Mouse (Mus musculus) midbrain, embryonic 10.5 days (tissue): ENCODE measurements at regions not wholly inside any gene's neighbourhood (a gene's known extent, or its start where the extent isn't known, plus 50 kb on each side); places are given as distances from the start of the nearest gene placed in this dataset.

ENCODE experiments used
- DNase-seq: peaks from one replicate; pipeline ENCODE4 v3.0.0-alpha.2; 2017; ENCODE audit warnings: low spot score
- H3K27ac ChIP-seq: fragments of 300-500 bp; sonication (generic); replicated peaks from 2 replicates; pipeline ENCODE4 v1.5.1; 2016; ENCODE audit warnings: mild to moderate bottlenecking
- H3K27me3 ChIP-seq: fragments of 300-500 bp; sonication (generic); 2 replicates; pipeline ENCODE4 v1.6.1; 2016; ENCODE audit warnings: low read depth, mild to moderate bottlenecking; ENCODE audit not compliant: poor library complexity, severe bottlenecking
- H3K36me3 ChIP-seq: fragments of 300-500 bp; sonication (generic); 2 replicates; pipeline ENCODE4 v1.6.1; 2016; ENCODE audit warnings: mild to moderate bottlenecking, moderate library complexity
- H3K4me1 ChIP-seq: fragments of 300-500 bp; sonication (generic); 2 replicates; pipeline ENCODE4 v1.6.1; 2016
- H3K4me3 ChIP-seq: fragments of 300-500 bp; sonication (generic); 2 replicates; pipeline ENCODE4 v1.5.1; 2016; ENCODE audit warnings: mild to moderate bottlenecking, moderate library complexity
- H3K9me3 ChIP-seq: fragments of 300-500 bp; sonication (generic); replicated peaks from 2 replicates; pipeline ENCODE4 v1.6.1; 2016; ENCODE audit warnings: mild to moderate bottlenecking
- WGBS: fragments of 180-500 bp; shearing (Covaris S2); methylation state at CpG from one replicate; pipeline ENCODE4 v1.1.7; 2016; 5-methylcytosine and 5-hydroxymethylcytosine counted together

DNA sequence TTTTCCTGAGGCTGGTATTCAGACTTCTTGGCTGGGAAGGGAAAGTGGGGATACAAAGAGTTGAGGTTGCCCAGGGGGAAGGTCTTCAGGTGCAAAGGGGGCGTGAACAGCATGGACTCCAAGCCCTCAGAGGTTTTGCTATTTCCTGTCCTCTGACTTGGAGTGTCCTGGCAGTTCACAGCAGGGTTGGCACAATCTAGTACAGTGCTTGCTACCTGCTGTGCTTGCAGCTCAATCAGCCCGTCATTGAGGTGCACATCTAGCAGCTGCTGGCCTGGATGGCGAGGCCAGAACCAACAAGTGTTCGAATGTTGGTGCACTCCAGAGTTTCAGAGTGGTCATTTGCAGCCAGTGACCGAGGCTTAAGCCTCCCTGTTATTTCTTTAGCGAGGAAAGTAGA, 273.7 kb upstream of the 4931429L15Rik start:
- Histone ChIP-seq H3K27ac (no peak overlapping the region), H3K9me3 (no peaks in the 10 kb centered on the region), H3K27me3 (no peaks in the 10 kb centered on the region), H3K4me3 (no peak overlapping the region), H3K36me3 (no peaks in the 10 kb centered on the region), H3K4me1 (no peaks in the 10 kb centered on the region)
- WGBS: 87% methylated on average over 6 of the region's 6 CpGs
- no peak for DNase-seq

DNA sequence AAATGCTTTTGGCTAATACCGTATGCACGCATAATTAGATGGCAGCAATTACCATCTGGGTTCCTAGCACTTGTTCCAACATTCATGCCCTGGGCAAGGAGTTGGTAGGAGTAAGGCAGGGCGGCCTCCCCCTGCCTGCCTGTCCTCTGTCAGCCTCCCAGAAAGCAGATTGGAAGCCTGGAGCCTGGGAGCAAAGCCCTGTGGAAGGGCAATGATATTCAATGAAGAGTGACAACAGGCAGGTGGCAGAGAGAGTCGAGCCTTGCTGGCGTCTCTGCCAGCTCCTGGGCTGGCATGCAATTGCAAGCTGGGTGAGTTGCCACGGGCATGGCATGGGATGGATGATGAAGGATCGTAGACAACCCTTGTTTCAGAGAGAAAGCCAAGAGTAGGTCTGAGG, 273.1 kb upstream of the 4931429L15Rik start:
- H3K36me3 ChIP-seq: no peaks in the 10 kb centered on the region
- no peaks in the 10 kb centered on the region for H3K4me1 ChIP-seq
- H3K9me3 ChIP-seq: no peaks in the 10 kb centered on the region
- no peaks in the 10 kb centered on the region for H3K27me3 ChIP-seq
- H3K4me3 ChIP-seq: no peak overlapping the region
- WGBS: 91% methylated on average over 7 of the region's 7 CpGs
- DNase-seq: no peak
- no peak overlapping the region for H3K27ac ChIP-seq

DNA sequence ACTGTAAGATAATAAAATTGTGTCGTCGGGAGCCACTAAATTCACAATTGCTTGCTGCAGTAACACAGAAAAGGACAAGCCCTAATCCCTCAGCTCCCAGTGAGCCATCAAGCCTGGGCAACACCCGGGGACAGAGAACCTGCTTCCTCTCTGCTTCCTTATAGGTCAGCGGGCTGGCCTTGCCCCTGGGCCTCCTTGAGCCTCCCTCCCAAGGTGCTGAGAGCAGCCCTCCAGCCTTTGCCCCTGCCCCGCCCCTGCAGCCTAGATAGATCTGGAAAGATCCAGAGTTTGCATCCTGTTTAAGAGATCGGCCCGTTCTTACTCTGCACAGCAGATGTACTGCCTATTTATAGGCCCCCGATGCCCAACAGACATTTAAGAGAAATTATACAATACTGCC, 267.0 kb upstream of the 4931429L15Rik start:
- no peak for DNase-seq
- Histone ChIP-seq H3K27me3 (no peaks in the 10 kb centered on the region), H3K4me3 (no peak overlapping the region), H3K4me1 (peaks cover 11% of the 10 kb centered on the region), H3K36me3 (no peaks in the 10 kb centered on the region), H3K9me3 (no peaks in the 10 kb centered on the region), H3K27ac (no peak overlapping the region)
- WGBS: 82% methylated on average over 8 of the region's 8 CpGs

DNA sequence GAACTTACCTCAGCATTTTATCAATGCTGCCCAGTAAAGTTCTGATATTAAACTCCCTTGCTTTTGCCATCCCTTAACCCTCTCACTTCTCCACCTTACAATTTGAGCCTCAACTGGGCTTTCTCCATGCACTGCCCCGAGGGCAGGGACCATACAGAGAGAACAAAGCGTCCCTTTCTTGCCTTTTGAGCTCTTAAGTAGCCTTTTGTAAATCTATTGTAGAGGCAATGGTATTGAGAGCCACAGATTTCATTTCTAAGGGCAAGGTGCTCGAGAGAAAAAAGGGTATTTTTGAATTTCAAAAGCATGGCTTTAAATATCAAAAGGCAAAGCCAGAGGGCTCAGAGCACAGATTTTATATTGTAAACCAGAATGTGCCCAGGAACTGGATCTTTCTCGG, 262.1 kb upstream of the 4931429L15Rik start:
- H3K9me3 ChIP-seq: peaks cover 20% of the 10 kb centered on the region
- peak overlapping the region; percentile 39; the same call in 1 of the 2 replicates for H3K27ac ChIP-seq
- WGBS: 10% methylated on average over 4 of the region's 4 CpGs

DNA sequence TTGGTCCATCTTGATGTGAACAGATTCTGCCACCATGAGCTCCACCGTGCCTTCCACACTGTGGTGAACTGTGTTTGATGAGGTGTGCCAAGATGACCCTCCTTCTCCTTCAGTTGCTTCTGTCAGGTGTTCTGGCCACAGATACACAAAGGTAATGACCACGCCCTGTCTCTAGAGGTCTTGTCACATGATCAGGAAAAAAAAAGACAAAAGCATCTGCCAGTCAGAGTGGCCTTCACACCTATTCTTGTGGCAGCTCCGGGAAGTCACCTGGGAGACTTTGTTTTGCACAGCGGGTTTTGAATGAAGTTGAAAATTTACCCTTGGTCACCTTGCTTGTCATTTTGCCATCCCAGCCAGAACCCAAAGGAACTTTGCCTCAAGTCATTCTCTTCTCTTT, 242.5 kb upstream of the 4931429L15Rik start:
- H3K36me3 ChIP-seq: no peaks in the 10 kb centered on the region
- H3K27me3 ChIP-seq: peaks cover 35% of the 10 kb centered on the region
- H3K27ac ChIP-seq: no peak overlapping the region
- no peak overlapping the region for H3K4me3 ChIP-seq
- no peaks in the 10 kb centered on the region for H3K9me3 ChIP-seq
- DNase-seq: no peak
- H3K4me1 ChIP-seq: peaks cover 4% of the 10 kb centered on the region; the same call in 1 of the 2 replicates
- 86% methylated on average over 4 of the region's 4 CpGs for WGBS

More for the DNA sequence above, 262.1 kb upstream of the 4931429L15Rik start:
- no peaks in the 10 kb centered on the region for H3K27me3 ChIP-seq
- DNase-seq: no peak
- H3K36me3 ChIP-seq: no peaks in the 10 kb centered on the region
- no peak overlapping the region for H3K4me3 ChIP-seq
- peaks cover 15% of the 10 kb centered on the region for H3K4me1 ChIP-seq

DNA sequence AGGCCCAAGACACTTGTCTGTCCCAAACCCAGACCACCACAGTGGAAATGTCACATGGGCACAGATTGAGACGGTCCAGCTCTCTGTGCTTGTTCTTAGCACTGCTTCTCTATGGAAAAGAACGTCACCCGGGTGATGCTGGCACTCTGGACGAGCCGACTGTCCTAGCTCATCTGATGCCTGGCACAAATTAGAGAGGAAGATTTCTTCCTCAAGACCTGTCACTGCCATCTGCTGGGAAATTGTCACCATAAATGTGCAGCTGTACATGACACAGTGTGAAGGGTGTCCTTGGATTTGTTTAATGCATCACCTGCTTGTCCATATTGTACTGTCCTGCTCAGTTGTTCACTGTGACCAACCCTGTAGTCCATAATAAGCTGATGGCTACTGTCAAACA, 238.7 kb upstream of the 4931429L15Rik start:
- peaks cover 23% of the 10 kb centered on the region for H3K4me1 ChIP-seq
- H3K27me3 ChIP-seq: peaks cover 72% of the 10 kb centered on the region
- peaks cover 11% of the 10 kb centered on the region for H3K9me3 ChIP-seq
- H3K27ac ChIP-seq: no peak overlapping the region
- H3K36me3 ChIP-seq: no peaks in the 10 kb centered on the region
- no peak for DNase-seq
- no peak overlapping the region for H3K4me3 ChIP-seq
- WGBS: 85% methylated on average over 5 of the region's 5 CpGs

DNA sequence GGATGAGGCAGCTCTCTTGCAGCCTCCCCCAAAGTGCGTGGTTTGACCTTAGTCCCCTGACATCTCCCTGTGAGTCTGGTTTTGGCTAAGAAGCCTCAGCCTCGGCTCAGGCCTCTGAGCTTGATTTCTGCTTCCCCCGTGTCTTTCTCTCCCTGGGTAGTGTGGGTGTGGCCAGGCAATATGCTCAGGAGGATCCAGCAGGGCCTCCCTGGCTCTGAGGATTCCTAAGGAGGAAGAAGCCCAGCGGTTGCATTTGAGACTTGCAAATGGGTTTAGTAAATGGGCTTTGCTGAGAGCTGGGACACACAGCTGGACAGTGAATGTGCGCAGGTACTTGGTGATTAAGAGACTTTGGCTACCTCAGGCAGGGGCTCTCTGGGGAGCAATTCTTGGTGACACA, 238.0 kb upstream of the 4931429L15Rik start:
- Histone ChIP-seq H3K4me1 (peaks cover 23% of the 10 kb centered on the region), H3K9me3 (peaks cover 11% of the 10 kb centered on the region), H3K27ac (no peak overlapping the region), H3K4me3 (no peak overlapping the region), H3K27me3 (peaks cover 79% of the 10 kb centered on the region), H3K36me3 (no peaks in the 10 kb centered on the region)
- no peak for DNase-seq
- WGBS: 34% methylated on average over 5 of the region's 5 CpGs

DNA sequence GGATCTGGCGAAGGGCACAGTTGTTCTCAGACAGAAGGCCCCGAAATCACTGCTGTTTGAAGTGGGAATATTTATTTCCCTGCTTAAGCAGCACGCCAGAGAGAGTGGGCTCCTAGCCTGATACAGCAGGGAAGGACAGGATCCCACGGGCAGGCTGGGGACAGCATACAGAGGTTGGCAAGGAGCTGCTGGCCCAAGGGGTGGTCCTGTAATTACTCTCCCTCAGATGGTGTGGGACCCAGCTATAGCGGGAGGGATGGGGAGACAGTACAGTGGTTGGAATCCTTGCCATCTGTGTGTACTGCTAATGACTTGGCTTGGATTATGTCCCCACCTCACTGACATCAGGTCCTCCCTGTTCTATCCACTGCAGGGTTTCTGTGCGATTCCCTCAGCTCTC, 235.4 kb upstream of the 4931429L15Rik start:
- Histone ChIP-seq H3K27ac (peak overlapping the region; percentile 75), H3K4me1 (peaks cover 27% of the 10 kb centered on the region), H3K4me3 (no peak overlapping the region), H3K9me3 (peaks cover 11% of the 10 kb centered on the region), H3K36me3 (no peaks in the 10 kb centered on the region), H3K27me3 (peaks cover 98% of the 10 kb centered on the region)
- WGBS: 21% methylated on average over 6 of the region's 6 CpGs
- DNase-seq: peak; percentile 30

DNA sequence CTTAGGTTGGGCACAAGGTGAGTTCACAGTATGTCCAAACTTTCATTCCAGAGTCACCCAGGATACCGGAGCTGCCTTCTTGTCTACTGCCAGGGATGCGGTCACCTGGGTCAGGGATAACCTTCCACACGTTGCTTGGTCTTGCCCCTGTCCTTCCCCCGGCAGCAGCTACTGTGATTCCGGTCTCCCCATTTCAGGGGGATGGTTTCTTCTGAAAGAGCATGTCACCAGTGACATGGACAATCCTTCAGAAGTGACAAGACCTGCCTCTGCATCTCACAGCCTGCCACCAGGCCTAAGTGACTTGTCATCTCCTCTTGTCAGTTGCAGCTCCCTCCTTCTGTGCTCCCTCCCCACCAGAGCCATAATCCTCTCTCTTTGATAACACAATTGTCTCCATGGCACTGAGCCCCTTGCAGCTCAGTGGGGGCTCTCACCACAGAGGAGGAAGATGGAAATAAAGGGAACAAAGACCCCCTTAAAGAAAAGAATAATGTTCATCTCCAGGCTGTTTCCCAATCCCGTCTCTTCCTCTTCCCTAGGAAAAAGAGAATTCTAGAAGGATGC, 234.9 kb upstream of the 4931429L15Rik start:
- WGBS: 41% methylated on average over 6 of the region's 6 CpGs
- Histone ChIP-seq H3K4me1 (peaks cover 27% of the 10 kb centered on the region), H3K4me3 (no peak overlapping the region), H3K36me3 (no peaks in the 10 kb centered on the region), H3K27me3 (peaks cover 98% of the 10 kb centered on the region), H3K9me3 (peaks cover 11% of the 10 kb centered on the region), H3K27ac (peak overlapping the region; percentile 75)
- DNase-seq: peak; percentile 56

DNA sequence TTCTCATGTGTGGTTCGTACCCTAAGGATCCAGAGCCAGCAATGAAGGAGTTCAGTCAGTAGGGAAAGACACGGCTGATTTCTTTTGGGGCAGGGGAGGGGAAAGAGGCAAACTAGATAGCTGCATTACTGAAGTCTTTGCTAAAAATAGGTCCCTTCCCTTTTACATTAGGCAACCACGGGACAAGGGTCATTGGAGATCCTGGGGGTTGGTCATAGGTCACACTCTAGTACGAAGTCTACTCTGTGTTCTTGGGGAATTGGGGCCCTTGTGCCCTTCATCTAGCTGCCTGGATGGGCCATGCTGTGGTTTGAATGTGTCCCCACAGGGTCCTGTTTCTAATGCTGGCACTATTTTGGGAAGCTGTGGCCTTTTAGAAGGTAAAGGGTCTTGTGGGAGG, 229.6 kb upstream of the 4931429L15Rik start:
- Histone ChIP-seq H3K27me3 (peaks cover 75% of the 10 kb centered on the region), H3K4me3 (no peak overlapping the region), H3K27ac (no peak overlapping the region), H3K36me3 (no peaks in the 10 kb centered on the region), H3K9me3 (no peaks in the 10 kb centered on the region), H3K4me1 (peaks cover 10% of the 10 kb centered on the region)
- 86% methylated on average over 4 of the region's 4 CpGs for WGBS
- DNase-seq: no peak

DNA sequence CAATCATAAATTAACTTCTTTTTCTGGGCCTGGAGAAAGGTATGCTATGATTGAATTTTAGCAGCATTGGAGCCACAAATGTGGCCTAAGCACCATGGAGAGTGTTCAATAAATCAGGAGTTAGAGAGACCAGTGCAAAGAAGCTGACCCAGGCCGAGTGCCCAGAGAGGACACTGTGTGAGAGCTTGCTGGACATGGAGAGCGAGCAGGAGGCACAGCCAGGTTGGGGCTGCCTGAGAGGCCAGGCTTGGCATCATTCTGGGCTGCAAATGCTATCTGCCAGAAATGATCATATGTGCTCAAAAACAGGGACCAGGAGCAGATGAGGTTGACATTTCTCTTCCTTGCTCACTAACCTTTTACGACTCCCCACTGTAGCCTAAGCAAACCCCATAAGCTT, 224.5 kb upstream of the 4931429L15Rik start:
- Histone ChIP-seq H3K4me3 (no peak overlapping the region), H3K36me3 (no peaks in the 10 kb centered on the region), H3K9me3 (no peaks in the 10 kb centered on the region), H3K27ac (no peak overlapping the region), H3K4me1 (peaks cover 6% of the 10 kb centered on the region), H3K27me3 (peaks cover 33% of the 10 kb centered on the region; the same call in 1 of the 2 replicates)
- no peak for DNase-seq
- WGBS: 86% methylated on average over 3 of the region's 3 CpGs

DNA sequence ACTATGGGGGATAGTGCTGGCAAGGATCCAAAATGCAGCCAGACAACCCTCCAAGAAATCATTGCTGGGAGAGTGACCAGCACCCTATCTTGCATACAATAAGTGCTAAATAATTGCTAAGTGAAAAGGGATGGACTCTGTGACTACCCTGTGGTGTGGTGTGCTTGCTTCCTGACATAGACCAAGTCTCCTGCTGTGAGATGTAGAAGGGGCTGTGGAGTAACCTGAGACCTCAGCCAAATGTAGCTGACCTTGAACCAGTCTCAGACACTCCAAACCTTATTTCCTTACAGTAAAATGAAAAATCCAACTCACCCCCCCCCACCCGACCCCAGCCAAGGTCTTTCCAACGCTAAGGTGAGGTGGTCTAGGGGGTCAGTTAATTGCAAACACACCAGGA, 221.2 kb upstream of the 4931429L15Rik start:
- no peak for DNase-seq
- Histone ChIP-seq H3K4me1 (peaks cover 11% of the 10 kb centered on the region), H3K36me3 (no peaks in the 10 kb centered on the region), H3K4me3 (no peak overlapping the region), H3K9me3 (no peaks in the 10 kb centered on the region), H3K27me3 (peaks cover 23% of the 10 kb centered on the region; the same call in 1 of the 2 replicates), H3K27ac (no peak overlapping the region)
- 67% methylated on average over 2 of the region's 2 CpGs for WGBS

DNA sequence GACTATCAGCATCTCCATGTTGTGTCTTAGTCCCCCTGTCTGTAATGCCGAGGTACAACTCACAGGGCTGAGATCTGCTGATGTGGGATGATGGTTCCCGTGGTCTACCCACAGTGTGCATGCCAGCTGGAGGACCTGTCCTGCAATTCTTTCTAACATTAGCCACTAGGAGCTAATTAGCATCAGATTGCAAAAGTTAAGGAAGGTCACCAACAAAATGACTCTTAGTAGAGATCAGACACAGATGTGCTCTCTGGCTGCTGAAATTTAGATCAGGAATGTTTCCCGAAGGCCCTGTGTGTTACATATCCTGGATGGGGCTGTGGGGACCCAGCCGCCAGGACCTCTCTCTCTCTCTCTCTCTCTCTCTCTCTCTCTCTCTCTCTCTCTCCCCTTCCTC, 218.8 kb upstream of the 4931429L15Rik start:
- 0 out of 2 replicates have a peak, but pooled peaks cover 3% of the 10 kb centered on the region for H3K9me3 ChIP-seq
- H3K4me3 ChIP-seq: no peak overlapping the region
- no peaks in the 10 kb centered on the region for H3K36me3 ChIP-seq
- WGBS: 63% methylated on average over 4 of the region's 4 CpGs
- H3K27ac ChIP-seq: no peak overlapping the region
- DNase-seq: no peak
- H3K4me1 ChIP-seq: peaks cover 11% of the 10 kb centered on the region
- peaks cover 20% of the 10 kb centered on the region; the same call in 1 of the 2 replicates for H3K27me3 ChIP-seq
